Mouse (Mus musculus): ENCODE results near the gene Copg1. TPM values are rescaled to one million over a fixed set of nuclear protein-coding genes. Genes with fewer than 3 reads are reported as not detected.
A peak's percentile ranks its signal among the peaks of the same experiment; 100 is the strongest.
"Not testable (repeated sequence)": the region's sequence is repeated elsewhere in the genome, so short reads cannot be mapped to it uniquely, and the experiment has no call there.

Gene Copg1
- total and polyA plus RNA-seq, 3 experiments = 78.3 to 91.9 (median 85.1) TPM

- H3K27me3 ChIP-seq (replicated peaks) = peaks cover 4% of the 10 kb centered on the region
- no peak overlapping the region for H3K4me2 ChIP-seq (ENCODE audit: insufficient read depth, low read depth, poor library complexity, severe bottlenecking)
- no peak overlapping the region for H3K9ac ChIP-seq (ENCODE audit: insufficient read depth, low read depth)
- H3K27ac ChIP-seq (ENCODE audit: insufficient read depth, low read depth) = no peak overlapping the region
- dilution Hi-C loops (cut with MboI; ENCODE audit: extremely low pct_ligation_motif_present, extremely low pct_unique_long_range_greater_than_20kb, low sequenced_read_pairs) (no loop called here), in situ Hi-C loops (cut with MboI; ENCODE audit: low pct_ligation_motif_present, low pct_unique_long_range_greater_than_20kb, low sequenced_read_pairs) (no loop called here)
- peaks cover 5% of the 10 kb centered on the region for H3K9me3 ChIP-seq (replicated peaks; ENCODE audit: low read length)
- no peaks in the 10 kb centered on the region for H3K79me2 ChIP-seq (replicated peaks; ENCODE audit: control insufficient read depth, extremely low read depth, insufficient read depth, poor library complexity, severe bottlenecking)
- H3K4me3 ChIP-seq (replicated peaks in 1 of 3; ENCODE audit: low read depth in 2 of 3, low read length in 2 of 3, poor library complexity in 1 of 3) = no peak overlapping the region
- TF ChIP-seq ZC3H11A (IDR thresholded peaks at IDR 0.05; ENCODE audit: low read depth, low read length) (no peak), SIN3A (IDR thresholded peaks at IDR 0.05; ENCODE audit: low read length) (no peak), MYC (IDR thresholded peaks at IDR 0.05; ENCODE audit: low read depth, low read length) (no peak), BHLHE40 (IDR thresholded peaks at IDR 0.05; ENCODE audit: low read depth, low read length) (no peak), POLR2A (IDR thresholded peaks at IDR 0.05; ENCODE audit: low read depth, low read length) (no peak), MAFK (IDR thresholded peaks at IDR 0.05; ENCODE audit: insufficient replicate concordance, low read length) (no peak), USF1 (IDR thresholded peaks at IDR 0.05; ENCODE audit: low read depth, low read length) (no peak), MEF2A (IDR thresholded peaks at IDR 0.05; ENCODE audit: borderline replicate concordance, low read depth, low read length) (no peak), KAT2A (IDR thresholded peaks at IDR 0.05; ENCODE audit: insufficient replicate concordance, low read length) (no peak), ZKSCAN1 (IDR thresholded peaks at IDR 0.05; ENCODE audit: borderline replicate concordance, low read depth, low read length) (no peak), E2F4 (IDR thresholded peaks at IDR 0.05; ENCODE audit: insufficient replicate concordance, low read depth, low read length) (no peak), RAD21 (IDR thresholded peaks at IDR 0.05; ENCODE audit: low read depth, low read length) (no peak), POLR2AphosphoS2 (IDR thresholded peaks at IDR 0.05; ENCODE audit: low read depth, low read length) (no peak), MXI1 (IDR thresholded peaks at IDR 0.05; ENCODE audit: low read depth, low read length) (no peak), NRF1 (IDR thresholded peaks at IDR 0.05; ENCODE audit: low read depth, low read length) (no peak)
- H3K36me3 ChIP-seq (replicated peaks in 1 of 2; ENCODE audit: control insufficient read depth in 1 of 2, insufficient read depth in 1 of 2, low read length in 1 of 2) = no peaks in the 10 kb centered on the region
- DNase-seq (ENCODE audit: extremely low read depth) = no peak
- H3K4me1 ChIP-seq (ENCODE audit: control insufficient read depth in 1 of 2, insufficient read depth in 2 of 2) = peaks cover 0 to 4% of the 10 kb centered on the region in 2 experiments; a peak in 2 of 4 replicates
Observed at GRCm38 (mm10) chr6:87942179-87942578, 54.6 kb downstream of the Copg1 start.

DNA sequence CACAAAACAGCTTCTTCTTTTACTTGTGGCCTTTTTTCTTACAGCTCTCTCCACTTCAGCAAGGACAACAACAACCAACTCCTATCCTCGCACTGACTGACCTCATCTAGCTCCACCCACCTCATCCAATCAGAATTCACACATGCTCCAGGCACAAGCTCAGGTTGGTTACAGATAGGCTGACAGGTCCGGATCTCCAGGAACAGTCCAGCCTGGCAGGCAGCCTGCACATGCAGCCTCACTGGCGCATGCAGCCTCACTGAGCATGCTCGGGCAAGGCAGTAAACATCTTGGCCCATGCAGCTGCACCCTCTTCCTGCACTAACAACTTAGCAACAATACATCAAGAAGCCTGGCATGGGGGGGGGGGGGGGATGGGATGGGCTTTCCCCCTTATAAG, 74.8 kb downstream of the Copg1 start:
- H3K36me3 ChIP-seq (replicated peaks in 1 of 2; ENCODE audit: control insufficient read depth in 1 of 2, insufficient read depth in 1 of 2, low read length in 1 of 2); H3K27ac ChIP-seq (ENCODE audit: insufficient read depth, low read depth); H3K9ac ChIP-seq (ENCODE audit: insufficient read depth, low read depth); in situ Hi-C loops (cut with MboI; ENCODE audit: low pct_ligation_motif_present, low pct_unique_long_range_greater_than_20kb, low sequenced_read_pairs); H3K4me2 ChIP-seq (ENCODE audit: insufficient read depth, low read depth, poor library complexity, severe bottlenecking); DNase-seq (ENCODE audit: extremely low read depth); H3K27me3 ChIP-seq (replicated peaks); H3K4me1 ChIP-seq (ENCODE audit: control insufficient read depth in 1 of 2, insufficient read depth in 2 of 2); H3K4me3 ChIP-seq (replicated peaks in 1 of 3; ENCODE audit: low read depth in 2 of 3, low read length in 2 of 3, poor library complexity in 1 of 3); H3K79me2 ChIP-seq (replicated peaks; ENCODE audit: control insufficient read depth, extremely low read depth, insufficient read depth, poor library complexity, severe bottlenecking); dilution Hi-C loops (cut with MboI; ENCODE audit: extremely low pct_ligation_motif_present, extremely low pct_unique_long_range_greater_than_20kb, low sequenced_read_pairs): not testable (repeated sequence)
- peak; percentile 53 for TF ChIP-seq NRF1 (IDR thresholded peaks at IDR 0.05; ENCODE audit: low read depth, low read length)
- peaks cover 17% of the 10 kb centered on the region for H3K9me3 ChIP-seq (replicated peaks; ENCODE audit: low read length)

Other genes with a start within 250 kb of the Copg1 start
- gene Aplf, start 215.6 kb upstream of the Copg1 start, total RNA-seq (2012; rRNA removed) = 9.1 and 10.3 TPM in 2 replicates
- gene Aplf, start 215.6 kb upstream of the Copg1 start, total RNA-seq (2014; rRNA removed) = 13.8 and 15.8 TPM in 2 replicates
- gene Aplf, start 215.6 kb upstream of the Copg1 start, polyA plus RNA-seq (2012; ENCODE audit: insufficient read length, low read depth) = 11.1 and 11.9 TPM in 2 replicates
- gene Efcc1, start 156.9 kb upstream of the Copg1 start, total RNA-seq (2012; rRNA removed) = not detected in 2 replicates
- gene Efcc1, start 156.9 kb upstream of the Copg1 start, total RNA-seq (2014; rRNA removed) = not detected in 2 replicates
- gene Efcc1, start 156.9 kb upstream of the Copg1 start, polyA plus RNA-seq (2012; ENCODE audit: insufficient read length, low read depth) = 0.14 and 0.18 TPM in 2 replicates
- not detected in 2 replicates for gene Gp9, start 109.7 kb upstream of the Copg1 start, total RNA-seq (2012; rRNA removed)
- gene Gp9, start 109.7 kb upstream of the Copg1 start, total RNA-seq (2014; rRNA removed) = not detected in 2 replicates
- gene Gp9, start 109.7 kb upstream of the Copg1 start, polyA plus RNA-seq (2012; ENCODE audit: insufficient read length, low read depth) = not detected in 2 replicates
- 10.3 and 11.4 TPM in 2 replicates for gene Rab43, start 75.7 kb upstream of the Copg1 start, total RNA-seq (2012; rRNA removed)
- gene Rab43, start 75.7 kb upstream of the Copg1 start, total RNA-seq (2014; rRNA removed) = 2.8 and 4.3 TPM in 2 replicates
- 16.1 and 23.4 TPM in 2 replicates for gene Rab43, start 75.7 kb upstream of the Copg1 start, polyA plus RNA-seq (2012; ENCODE audit: insufficient read length, low read depth)
- 13.0 and 15.7 TPM in 2 replicates for gene Gm45140, start 52.0 kb upstream of the Copg1 start, total RNA-seq (2012; rRNA removed)
- gene Gm45140, start 52.0 kb upstream of the Copg1 start, total RNA-seq (2014; rRNA removed) = 4.3 and 5.5 TPM in 2 replicates
- gene Gm45140, start 52.0 kb upstream of the Copg1 start, polyA plus RNA-seq (2012; ENCODE audit: insufficient read length, low read depth) = 25.7 and 37.6 TPM in 2 replicates
- gene Isy1, start 49.0 kb upstream of the Copg1 start, total RNA-seq (2012; rRNA removed) = 43.8 and 67.7 TPM in 2 replicates
- 77.4 and 84.2 TPM in 2 replicates for gene Isy1, start 49.0 kb upstream of the Copg1 start, total RNA-seq (2014; rRNA removed)
- 140 and 204 TPM in 2 replicates for gene Isy1, start 49.0 kb upstream of the Copg1 start, polyA plus RNA-seq (2012; ENCODE audit: insufficient read length, low read depth)
- gene Cnbp, start 36.7 kb upstream of the Copg1 start, total RNA-seq (2012; rRNA removed) = 558 and 652 TPM in 2 replicates
- gene Cnbp, start 36.7 kb upstream of the Copg1 start, total RNA-seq (2014; rRNA removed) = 838 and 876 TPM in 2 replicates
- gene Cnbp, start 36.7 kb upstream of the Copg1 start, polyA plus RNA-seq (2012; ENCODE audit: insufficient read length, low read depth) = 649 and 743 TPM in 2 replicates
- 8.4 and 11.8 TPM in 2 replicates for gene Hmces, start 26.1 kb downstream of the Copg1 start, total RNA-seq (2012; rRNA removed)
- 0.31 and 0.73 TPM in 2 replicates for gene Hmces, start 26.1 kb downstream of the Copg1 start, total RNA-seq (2014; rRNA removed)
- 0.99 and 1.4 TPM in 2 replicates for gene Hmces, start 26.1 kb downstream of the Copg1 start, polyA plus RNA-seq (2012; ENCODE audit: insufficient read length, low read depth)
- 0.08 TPM in 1 of 2 replicates, not detected in the other for gene H1fx, start 93.8 kb downstream of the Copg1 start, total RNA-seq (2012; rRNA removed)
- gene H1fx, start 93.8 kb downstream of the Copg1 start, total RNA-seq (2014; rRNA removed) = not detected in 2 replicates
- not detected in 2 replicates for gene H1fx, start 93.8 kb downstream of the Copg1 start, polyA plus RNA-seq (2012; ENCODE audit: insufficient read length, low read depth)
- gene Rab7, start 157.5 kb downstream of the Copg1 start, total RNA-seq (2012; rRNA removed) = 58.6 and 64.1 TPM in 2 replicates
- 56.4 and 68.9 TPM in 2 replicates for gene Rab7, start 157.5 kb downstream of the Copg1 start, total RNA-seq (2014; rRNA removed)
- 361 and 367 TPM in 2 replicates for gene Rab7, start 157.5 kb downstream of the Copg1 start, polyA plus RNA-seq (2012; ENCODE audit: insufficient read length, low read depth)
- 260 and 327 TPM in 2 replicates for gene Rpn1, start 196.7 kb downstream of the Copg1 start, total RNA-seq (2012; rRNA removed)
- 299 and 366 TPM in 2 replicates for gene Rpn1, start 196.7 kb downstream of the Copg1 start, total RNA-seq (2014; rRNA removed)
- 320 and 339 TPM in 2 replicates for gene Rpn1, start 196.7 kb downstream of the Copg1 start, polyA plus RNA-seq (2012; ENCODE audit: insufficient read length, low read depth)